Comparison of ENCODE assay signal across 24 mouse cellular contexts in genomic region chr2:121658123-121658767, GRCm38 (mm10).
DNase-seq lines count a peak whose midpoint lies in the region; ATAC-seq and TF ChIP-seq lines count a peak whose summit lies in the region.
"Had no signal": no experiment of that assay in that cellular context is flagged by ENCODE, and none has a peak within 500 bp of the region (broad histone marks: within the 10 kb centered on the region; RNA-seq: fewer than 3 reads in every experiment).

No protein-coding gene starts in this region.

- H3K36me3 ChIP-seq in liver, embryonic 16.5 days (ENCODE audit: control insufficient read depth, insufficient read depth), result no peaks in the 10 kb centered on the region
- H3K36me3 ChIP-seq: limb, embryonic 10.5 days; limb, embryonic 15.5 days; midbrain, embryonic 13.5 days; neural tube, embryonic 13.5 days had no signal

- TF ChIP-seq POLR2A in lung, adult 2 months (IDR thresholded peaks at IDR 0.05; ENCODE audit: borderline replicate concordance, extremely low read depth, low read depth, low read length), result no peak

- H3K27ac ChIP-seq in liver, embryonic 16.5 days (ENCODE audit: low read length), result peak overlapping the region; percentile 36; the same call in 1 of the 2 replicates
- H3K27ac ChIP-seq: kidney, postnatal 0 days; layer of hippocampus, adult 2 months; limb, embryonic 10.5 days; limb, embryonic 15.5 days; midbrain, embryonic 13.5 days; neural tube, embryonic 13.5 days had no signal

- H3K4me2 ChIP-seq in liver, embryonic 16.5 days (ENCODE audit: low read depth, low read length), result no peak overlapping the region
- H3K4me2 ChIP-seq: limb, embryonic 15.5 days; midbrain, embryonic 13.5 days; neural tube, embryonic 13.5 days had no signal

- no peaks in the 10 kb centered on the region for H3K27me3 ChIP-seq in liver, embryonic 16.5 days (ENCODE audit: control insufficient read depth, insufficient read depth, low read depth, low read length)
- H3K27me3 ChIP-seq: limb, embryonic 15.5 days; midbrain, embryonic 13.5 days; neural tube, embryonic 13.5 days had no signal

- no peak for TF ChIP-seq CTCF in lung, adult 2 months (IDR thresholded peaks at IDR 0.05; ENCODE audit: insufficient read depth, low read length)

- intact Hi-C loops in left cerebral cortex, postnatal 25 days (cut with DNase I), result no loop called here

- WGBS in liver, embryonic 16.5 days (ENCODE audit: insufficient replicate concordance), result 49% methylated on average over 5 of the region's 5 CpGs
- 78% methylated on average over 5 of the region's 5 CpGs for WGBS in lung, adult 2 months

- H3K9me3 ChIP-seq in liver, embryonic 16.5 days (replicated peaks; ENCODE audit: control insufficient read depth, low read length), result no peaks in the 10 kb centered on the region
- H3K9me3 ChIP-seq: limb, embryonic 10.5 days; limb, embryonic 15.5 days; megakaryocyte, embryonic 14.5 days; midbrain, embryonic 13.5 days; neural tube, embryonic 13.5 days had no signal

- H3K4me3 ChIP-seq in liver, embryonic 16.5 days (ENCODE audit: low read depth, low read length), result no peak overlapping the region
- no peak overlapping the region for H3K4me3 ChIP-seq in lung, adult 2 months (replicated peaks; ENCODE audit: extremely low read depth, low read depth, low read length)
- H3K4me3 ChIP-seq: layer of hippocampus, adult 2 months; limb, embryonic 10.5 days; limb, embryonic 15.5 days; megakaryocyte, embryonic 14.5 days; midbrain, embryonic 13.5 days; neural tube, embryonic 13.5 days had no signal

- no peak overlapping the region for H3K9ac ChIP-seq in liver, embryonic 16.5 days (ENCODE audit: low read depth, low read length)
- H3K9ac ChIP-seq: forebrain, postnatal 0 days; limb, embryonic 15.5 days; midbrain, embryonic 13.5 days; neural tube, embryonic 13.5 days had no signal

- DNase-seq in MEL-GATA-1-ER (ENCODE audit: extremely low read depth, low read depth), result peak; percentile 19
- peak; percentile 57 for DNase-seq in c-Kit-negative CD71-positive TER-119-positive erythroid progenitor cells, embryonic 14.5 days (ENCODE audit: low read depth, low spot score)
- no peak for DNase-seq in adipocyte (ENCODE audit: low spot score)
- no peak for DNase-seq in adrenal gland, postnatal 14 days
- no peak for DNase-seq in left cerebral cortex, postnatal 25 days (ENCODE audit: low spot score in 2 of 2)
- DNase-seq in lung, adult 2 months, result no peak
- DNase-seq: adrenal gland, postnatal 10 days; B cell, adult 2 months; cerebellum, adult 8-10 months; cerebellum, postnatal 36 days; forebrain, postnatal 0 days; kidney, adult 18-20 months; lung, postnatal 36 days; right cerebral cortex, postnatal 4 days had no signal

- no peaks in the 10 kb centered on the region for H3K4me1 ChIP-seq in liver, embryonic 16.5 days (ENCODE audit: control insufficient read depth, low read depth, low read length)
- no peaks in the 10 kb centered on the region for H3K4me1 ChIP-seq in lung, adult 2 months (ENCODE audit: control insufficient read depth, insufficient read depth, low read length)
- H3K4me1 ChIP-seq: limb, embryonic 15.5 days had no signal

- peak; percentile 80 for ATAC-seq in erythroid progenitor cell, adult 5-6 weeks (replicated peaks; ENCODE audit: low FRiP score, poor library complexity, severe bottlenecking)
- ATAC-seq in liver, embryonic 16.5 days (ENCODE audit: low read depth), result peak; percentile 89
- ATAC-seq: forebrain, postnatal 0 days; hindbrain, embryonic 16.5 days; midbrain, embryonic 13.5 days had no signal

Comparison
In these comparisons a context has a peak if more than half of its experiments do, and no peak if none do; other contexts are left out.
1. DNase-seq: peak in MEL-GATA-1-ER (single experiment) and c-Kit-negative CD71-positive TER-119-positive erythroid progenitor cells, embryonic 14.5 days (single experiment); none in adipocyte (single experiment), adrenal gland, postnatal 14 days (single experiment), left cerebral cortex, postnatal 25 days (0 of 2) and lung, adult 2 months (single experiment).